Mouse (Mus musculus) urinary bladder, postnatal 10 days (tissue): ENCODE results near the gene 9130204L05Rik.

Experiments
- DNase-seq: peaks from one replicate; pipeline ENCODE4 v3.0.0; 2022; ENCODE audit warnings: low spot score

9130204L05Rik gene

GRCm38 (mm10) chr3:91090703-91091102, at the start of gene 9130204L05Rik:
Gene 9130204L05Rik (minus strand): TSS chr3:91090803.
- no peak for DNase-seq

DNA sequence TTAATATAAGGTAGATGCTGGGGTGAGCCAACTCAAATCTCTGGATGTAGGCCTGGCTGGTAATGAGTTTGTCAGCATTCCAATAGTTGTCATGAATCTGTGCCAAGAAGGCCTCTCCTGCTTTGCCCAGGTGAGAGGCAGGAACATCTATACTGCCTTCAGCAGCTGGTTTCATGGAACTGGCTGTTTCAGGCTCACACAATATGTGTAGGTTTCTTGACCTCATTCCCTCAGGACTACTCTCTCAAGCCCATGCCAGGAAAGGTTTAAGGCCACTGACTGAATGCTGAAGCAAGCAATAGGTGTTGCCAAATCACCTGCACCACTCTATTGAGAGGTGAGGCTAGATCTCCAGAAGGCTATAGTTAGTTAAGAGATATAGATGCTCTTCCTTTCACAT, 18.1 kb upstream of the 9130204L05Rik start:
- DNase-seq: no peak

GRCm38 (mm10) chr3:91059211-91059610, 31.4 kb downstream of the 9130204L05Rik start:
- DNase-seq: no peak

DNA sequence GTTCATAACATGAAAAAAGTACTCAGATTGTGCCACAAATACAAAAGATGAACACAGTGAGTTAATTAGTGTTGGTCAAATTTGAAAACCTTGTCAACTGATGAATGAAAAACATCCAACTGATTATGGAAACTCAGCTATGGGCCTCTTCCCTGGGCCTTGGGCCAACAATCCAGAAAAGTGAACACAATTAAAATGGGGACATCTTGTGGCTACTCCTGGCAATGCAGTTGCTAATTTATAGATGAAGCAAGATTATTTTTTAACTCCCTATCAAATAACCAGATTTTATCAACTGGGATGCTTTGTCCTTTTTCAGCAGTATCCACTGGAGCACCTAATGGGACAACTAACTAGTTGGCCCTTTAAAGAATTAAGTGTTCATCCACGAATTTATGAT, 37.9 kb downstream of the 9130204L05Rik start:
- DNase-seq: no peak
